Mouse (Mus musculus) liver, embryonic 15.5 days (tissue): Measurements from ENCODE around the gene Atp5g3. TPM values are rescaled to one million over a fixed set of nuclear protein-coding genes. Genes with fewer than 3 reads are reported as not detected.
A peak's percentile ranks its signal among the peaks of the same experiment; 100 is the strongest.

ENCODE experiments used
- ATAC-seq: fragments of 200-750 bp; cut with Nextera tagmentation; 2 replicates; pipeline ENCODE4 v1.8.0; 2017; ENCODE audit warnings: moderate number of reproducible peaks, mild to moderate bottlenecking, moderate library complexity; ENCODE audit not compliant: insufficient read depth
- H3K27ac ChIP-seq: fragments of 300-500 bp; sonication (generic); replicated peaks from 2 replicates; pipeline ENCODE4 v1.5.1; 2015; ENCODE audit warnings: mild to moderate bottlenecking, inconsistent platforms
- H3K27me3 ChIP-seq: fragments of 300-500 bp; sonication (generic); 2 replicates; pipeline ENCODE4 v1.6.1; 2015; ENCODE audit warnings: mild to moderate bottlenecking, inconsistent platforms
- H3K36me3 ChIP-seq: fragments of 300-500 bp; sonication (generic); replicated peaks from 2 replicates; pipeline ENCODE4 v1.6.1; 2015; ENCODE audit warnings: moderate library complexity, mild to moderate bottlenecking, inconsistent platforms
- H3K4me1 ChIP-seq: fragments of 300-500 bp; sonication (generic); replicated peaks from 2 replicates; pipeline ENCODE4 v1.6.1; 2015; ENCODE audit warnings: inconsistent platforms
- H3K4me2 ChIP-seq: fragments of 300-500 bp; sonication (generic); 2 replicates; pipeline ENCODE4 v1.6.1; 2015; ENCODE audit warnings: moderate library complexity, mild to moderate bottlenecking, inconsistent platforms
- H3K4me3 ChIP-seq: fragments of 300-500 bp; sonication (generic); replicated peaks from 2 replicates; pipeline ENCODE4 v1.5.1; 2015; ENCODE audit warnings: mild to moderate bottlenecking, inconsistent platforms
- H3K9ac ChIP-seq: fragments of 300-500 bp; sonication (generic); 2 replicates; pipeline ENCODE4 v1.6.1; 2015; ENCODE audit warnings: moderate library complexity, mild to moderate bottlenecking, inconsistent platforms
- H3K9me3 ChIP-seq: fragments of 300-500 bp; sonication (generic); replicated peaks from 2 replicates; pipeline ENCODE4 v1.6.1; 2016; ENCODE audit warnings: inconsistent platforms
- WGBS: fragments of 180-500 bp; shearing (Covaris S2); methylation state at CpG from one replicate; pipeline ENCODE4 v1.1.7; 2015; ENCODE audit warnings: mixed read lengths; ENCODE audit not compliant: insufficient replicate concordance; 5-methylcytosine and 5-hydroxymethylcytosine counted together
- polyA plus RNA-seq: library from polyadenylated mRNA; unstranded; fragments of >200 nt; fragmentation: Nextera tagmentation; extraction: Ambion mirVana; gene quantifications from 2 replicates; pipeline ENCODE4 v1.2.1, GENCODE M21; 2015

The Atp5g3 gene
- 610 and 686 TPM in 2 replicates for polyA plus RNA-seq

GRCm38 (mm10) chr2:73911175-73911700 lies at the start of gene Atp5g3:
Atp5g3 (minus strand) TSS chr2:73911326.
- Histone ChIP-seq H3K36me3 (peaks cover 36% of the 10 kb centered on the region), H3K27me3 (peaks cover 4% of the 10 kb centered on the region; the same call in 1 of the 2 replicates), H3K4me1 (peaks cover 30% of the 10 kb centered on the region), H3K4me2 (peak within 1 kb of the TSS; percentile 88), H3K9me3 (no peaks in the 10 kb centered on the region), H3K9ac (peak within 1 kb of the TSS; percentile 100), H3K27ac (peak within 1 kb of the TSS; percentile 95), H3K4me3 (peak within 1 kb of the TSS; percentile 99)
- ATAC-seq: peak; percentile 88
- under 1% methylated on average over 38 of the region's 38 CpGs for WGBS

- Histone ChIP-seq H3K27ac (no peak overlapping the region), H3K27me3 (no peaks in the 10 kb centered on the region), H3K4me3 (no peak overlapping the region), H3K9me3 (no peaks in the 10 kb centered on the region), H3K9ac (no peak overlapping the region), H3K4me1 (no peaks in the 10 kb centered on the region), H3K4me2 (no peak overlapping the region), H3K36me3 (no peaks in the 10 kb centered on the region)
- ATAC-seq: no peak
- 78% methylated on average over 6 of the region's 6 CpGs for WGBS
Observed at GRCm38 (mm10) chr2:73958342-73958741, 47.2 kb upstream of the Atp5g3 start.

GRCm38 (mm10) chr2:73953612-73954011 lies 42.5 kb upstream of the Atp5g3 start:
- Histone ChIP-seq H3K4me3 (no peak overlapping the region), H3K4me1 (no peaks in the 10 kb centered on the region), H3K36me3 (no peaks in the 10 kb centered on the region), H3K27me3 (no peaks in the 10 kb centered on the region), H3K9me3 (no peaks in the 10 kb centered on the region), H3K27ac (no peak overlapping the region), H3K4me2 (no peak overlapping the region), H3K9ac (no peak overlapping the region)
- 68% methylated on average over 1 of the region's 1 CpGs for WGBS
- ATAC-seq: no peak

DNA sequence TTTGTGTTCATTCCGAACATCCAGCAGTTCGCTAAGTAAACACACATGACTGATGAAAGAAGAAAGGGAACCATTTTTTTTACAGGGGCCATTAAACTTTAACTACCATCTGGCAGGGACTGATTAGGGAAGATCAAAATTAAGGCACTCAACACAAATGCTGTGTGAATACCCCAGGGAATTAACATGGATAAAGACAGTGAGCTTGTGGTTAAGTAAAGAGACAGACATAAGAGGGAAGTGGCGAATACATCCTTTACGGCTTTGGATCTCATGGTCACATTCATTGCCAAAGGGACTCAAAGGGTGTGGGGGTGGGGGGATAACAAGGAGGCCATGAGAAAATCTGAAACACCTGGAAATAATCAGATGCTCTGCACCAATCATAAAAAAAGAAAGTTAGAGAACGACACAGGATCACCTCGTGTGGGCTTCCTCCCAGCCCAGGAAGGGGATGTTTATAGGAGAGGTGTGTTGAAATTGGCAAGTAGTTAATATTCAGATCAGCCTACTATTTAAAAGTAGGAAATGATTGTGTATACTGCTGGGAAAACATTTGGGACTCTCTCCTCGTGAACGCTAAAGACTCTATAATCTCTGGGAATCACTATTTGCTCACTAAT lies 41.6 kb upstream of the Atp5g3 start:
- no peak overlapping the region for H3K4me2 ChIP-seq
- no peak overlapping the region for H3K27ac ChIP-seq
- ATAC-seq: no peak
- 44% methylated on average over 8 of the region's 8 CpGs for WGBS
- H3K27me3 ChIP-seq: no peaks in the 10 kb centered on the region
- no peak overlapping the region for H3K4me3 ChIP-seq
- H3K36me3 ChIP-seq: no peaks in the 10 kb centered on the region
- no peaks in the 10 kb centered on the region for H3K4me1 ChIP-seq
- no peak overlapping the region for H3K9ac ChIP-seq
- no peaks in the 10 kb centered on the region for H3K9me3 ChIP-seq

- no peak for ATAC-seq
- H3K4me1 ChIP-seq: no peaks in the 10 kb centered on the region
- H3K9ac ChIP-seq: no peak overlapping the region
- H3K27ac ChIP-seq: no peak overlapping the region
- WGBS: 59% methylated on average over 2 of the region's 2 CpGs
- H3K9me3 ChIP-seq: no peaks in the 10 kb centered on the region
- no peak overlapping the region for H3K4me3 ChIP-seq
- no peaks in the 10 kb centered on the region for H3K27me3 ChIP-seq
- H3K4me2 ChIP-seq: no peak overlapping the region
- no peaks in the 10 kb centered on the region for H3K36me3 ChIP-seq
Observed at GRCm38 (mm10) chr2:73947360-73947759, 36.2 kb upstream of the Atp5g3 start.

DNA sequence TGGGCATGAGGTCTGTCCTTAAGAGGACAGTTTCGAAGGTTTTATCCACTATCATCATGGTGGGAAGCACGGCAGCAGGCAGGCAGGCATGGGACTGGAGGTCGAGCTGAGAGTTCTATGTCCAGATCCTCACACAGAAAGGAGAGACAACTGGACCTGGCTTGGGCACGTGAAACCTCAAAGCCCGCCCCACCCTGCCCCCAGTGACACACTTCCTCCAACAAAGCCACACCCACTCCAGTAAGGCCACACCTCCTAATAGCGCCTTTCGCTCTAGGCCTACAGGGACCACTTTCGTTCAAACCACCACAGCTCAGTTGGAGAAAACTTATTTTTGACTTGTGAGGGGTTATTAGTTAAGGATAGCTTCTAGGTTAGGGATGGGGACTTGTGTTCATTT lies 32.6 kb upstream of the Atp5g3 start:
- Histone ChIP-seq H3K27ac (no peak overlapping the region), H3K4me1 (no peaks in the 10 kb centered on the region), H3K36me3 (no peaks in the 10 kb centered on the region), H3K27me3 (no peaks in the 10 kb centered on the region), H3K9me3 (no peaks in the 10 kb centered on the region), H3K4me2 (no peak overlapping the region), H3K4me3 (no peak overlapping the region), H3K9ac (no peak overlapping the region)
- no peak for ATAC-seq
- 75% methylated on average over 8 of the region's 8 CpGs for WGBS

- Histone ChIP-seq H3K4me2 (no peak overlapping the region), H3K4me1 (no peaks in the 10 kb centered on the region), H3K27me3 (no peaks in the 10 kb centered on the region), H3K9me3 (no peaks in the 10 kb centered on the region), H3K9ac (no peak overlapping the region), H3K36me3 (no peaks in the 10 kb centered on the region), H3K27ac (no peak overlapping the region), H3K4me3 (no peak overlapping the region)
- no peak for ATAC-seq
- 49% methylated on average over 3 of the region's 3 CpGs for WGBS
Observed at GRCm38 (mm10) chr2:73942844-73943243, 31.7 kb upstream of the Atp5g3 start.

GRCm38 (mm10) chr2:73941281-73941680 lies 30.2 kb upstream of the Atp5g3 start:
- Histone ChIP-seq H3K4me3 (no peak overlapping the region), H3K27ac (no peak overlapping the region), H3K36me3 (no peaks in the 10 kb centered on the region), H3K4me2 (no peak overlapping the region), H3K27me3 (no peaks in the 10 kb centered on the region), H3K9ac (no peak overlapping the region), H3K9me3 (no peaks in the 10 kb centered on the region), H3K4me1 (no peaks in the 10 kb centered on the region)
- ATAC-seq: no peak
- 40% methylated on average over 1 of the region's 1 CpGs for whole genome bisulfite sequencing

DNA sequence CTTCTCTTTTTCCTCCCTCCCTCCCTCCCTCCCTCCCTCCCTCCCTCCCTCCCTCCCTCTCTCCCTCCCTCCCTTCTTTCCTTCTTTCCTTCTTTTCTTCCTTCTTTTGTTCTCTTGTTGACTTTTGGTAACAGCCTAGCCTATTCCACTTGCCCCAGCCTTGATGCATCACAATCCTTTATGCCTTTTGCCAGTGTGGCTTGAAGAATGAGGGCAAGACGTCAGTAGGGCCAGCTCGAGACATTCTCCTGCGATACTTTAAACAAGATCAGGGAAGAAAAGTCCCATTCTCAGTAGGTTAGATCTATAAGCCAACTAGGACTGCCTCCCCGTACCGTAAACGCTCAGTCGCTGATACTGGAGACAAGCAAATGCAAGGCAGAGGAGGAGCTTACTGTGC lies 29.3 kb upstream of the Atp5g3 start:
- WGBS: 74% methylated on average over 7 of the region's 7 CpGs
- H3K4me2 ChIP-seq: no peak overlapping the region
- no peak overlapping the region for H3K27ac ChIP-seq
- no peak for ATAC-seq
- H3K27me3 ChIP-seq: no peaks in the 10 kb centered on the region
- H3K9ac ChIP-seq: no peak overlapping the region
- H3K4me1 ChIP-seq: no peaks in the 10 kb centered on the region
- no peak overlapping the region for H3K4me3 ChIP-seq
- H3K36me3 ChIP-seq: no peaks in the 10 kb centered on the region
- no peaks in the 10 kb centered on the region for H3K9me3 ChIP-seq

GRCm38 (mm10) chr2:73938896-73939295 lies 27.8 kb upstream of the Atp5g3 start:
- H3K4me2 ChIP-seq: no peak overlapping the region
- H3K36me3 ChIP-seq: no peaks in the 10 kb centered on the region
- H3K9me3 ChIP-seq: no peaks in the 10 kb centered on the region
- no peak overlapping the region for H3K4me3 ChIP-seq
- 50% methylated on average over 2 of the region's 2 CpGs for WGBS
- no peak for ATAC-seq
- no peak overlapping the region for H3K27ac ChIP-seq
- no peaks in the 10 kb centered on the region for H3K4me1 ChIP-seq
- no peak overlapping the region for H3K9ac ChIP-seq
- no peaks in the 10 kb centered on the region for H3K27me3 ChIP-seq

DNA sequence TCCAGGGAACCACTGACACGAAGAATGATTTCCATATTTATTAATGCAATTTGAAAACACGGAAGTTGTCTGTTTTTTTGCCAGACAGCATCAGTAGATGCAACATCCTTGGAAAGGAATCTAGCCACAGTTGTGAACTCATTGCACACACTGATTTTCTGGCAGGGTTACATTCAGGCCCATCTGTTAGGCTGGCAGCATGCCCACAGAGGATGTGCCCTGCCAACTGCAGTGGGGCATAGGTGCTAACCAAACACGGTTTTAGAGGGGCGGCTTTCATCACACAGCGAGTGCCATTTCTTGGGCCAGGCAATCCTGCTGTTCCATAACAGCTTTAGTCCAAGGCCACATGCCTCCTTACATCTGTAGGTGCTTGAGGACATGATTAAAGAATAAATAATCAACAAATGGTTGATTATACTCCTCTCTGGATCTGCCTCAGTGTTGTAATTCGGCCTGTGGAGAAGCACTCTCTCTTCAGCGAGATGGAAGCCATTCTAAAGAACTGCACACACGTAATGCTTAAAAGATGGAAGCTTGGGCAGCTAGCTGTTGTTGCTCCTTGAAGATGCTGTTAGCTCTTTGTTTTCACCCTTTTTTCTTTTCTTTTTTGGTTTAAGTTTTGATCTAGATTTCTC lies 21.7 kb upstream of the Atp5g3 start:
- H3K4me2 ChIP-seq: no peak overlapping the region
- H3K27me3 ChIP-seq: peaks cover 4% of the 10 kb centered on the region; the same call in 1 of the 2 replicates
- no peaks in the 10 kb centered on the region for H3K4me1 ChIP-seq
- no peak for ATAC-seq
- 70% methylated on average over 8 of the region's 8 CpGs for WGBS
- no peak overlapping the region for H3K9ac ChIP-seq
- no peaks in the 10 kb centered on the region for H3K36me3 ChIP-seq
- H3K9me3 ChIP-seq: no peaks in the 10 kb centered on the region
- H3K4me3 ChIP-seq: no peak overlapping the region
- no peak overlapping the region for H3K27ac ChIP-seq
